Mouse (Mus musculus): Measurements from ENCODE around the gene C77080.

C77080 gene

DNA sequence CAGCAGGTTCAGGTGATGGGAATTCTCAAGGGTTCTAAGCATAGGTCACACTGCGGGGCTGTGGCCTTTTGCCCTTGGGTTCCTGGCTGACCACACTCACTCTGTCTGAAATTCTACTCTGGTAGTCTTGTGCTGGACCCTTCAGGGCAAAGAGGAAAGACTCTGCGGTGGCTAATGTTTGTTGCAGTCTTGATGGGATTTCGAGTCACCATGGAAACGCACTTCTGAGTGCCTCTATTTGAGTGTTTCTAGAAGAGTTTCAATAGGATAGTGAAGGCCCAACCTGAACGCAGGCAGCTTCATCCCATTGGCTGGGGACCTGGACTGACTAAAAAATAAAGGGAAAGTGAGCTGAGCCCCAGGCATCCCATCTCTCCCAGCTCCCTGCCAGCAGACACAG lies 5.6 kb upstream of the C77080 start:
- no peak for DNase-seq

DNA sequence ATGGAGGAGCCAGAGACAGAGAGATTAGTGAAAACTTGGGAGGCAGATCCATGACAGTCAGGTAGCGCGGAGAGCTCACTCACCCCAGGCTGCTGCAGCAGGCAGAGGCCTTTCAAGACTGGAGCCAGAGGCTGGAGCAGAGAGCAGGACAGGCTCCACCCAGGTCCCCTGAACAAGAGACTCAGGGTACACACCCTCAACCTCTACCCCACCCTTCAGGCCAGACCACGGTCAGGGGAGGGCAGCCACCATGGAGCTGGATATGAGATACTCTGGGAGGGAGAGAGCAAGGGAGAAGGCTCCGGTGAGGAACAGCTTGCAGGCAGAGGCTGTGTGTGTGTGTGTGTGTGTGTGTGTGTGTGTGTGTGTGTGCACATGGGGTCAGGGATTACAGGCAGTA lies 5.0 kb upstream of the C77080 start:
- no peak for DNase-seq

DNA sequence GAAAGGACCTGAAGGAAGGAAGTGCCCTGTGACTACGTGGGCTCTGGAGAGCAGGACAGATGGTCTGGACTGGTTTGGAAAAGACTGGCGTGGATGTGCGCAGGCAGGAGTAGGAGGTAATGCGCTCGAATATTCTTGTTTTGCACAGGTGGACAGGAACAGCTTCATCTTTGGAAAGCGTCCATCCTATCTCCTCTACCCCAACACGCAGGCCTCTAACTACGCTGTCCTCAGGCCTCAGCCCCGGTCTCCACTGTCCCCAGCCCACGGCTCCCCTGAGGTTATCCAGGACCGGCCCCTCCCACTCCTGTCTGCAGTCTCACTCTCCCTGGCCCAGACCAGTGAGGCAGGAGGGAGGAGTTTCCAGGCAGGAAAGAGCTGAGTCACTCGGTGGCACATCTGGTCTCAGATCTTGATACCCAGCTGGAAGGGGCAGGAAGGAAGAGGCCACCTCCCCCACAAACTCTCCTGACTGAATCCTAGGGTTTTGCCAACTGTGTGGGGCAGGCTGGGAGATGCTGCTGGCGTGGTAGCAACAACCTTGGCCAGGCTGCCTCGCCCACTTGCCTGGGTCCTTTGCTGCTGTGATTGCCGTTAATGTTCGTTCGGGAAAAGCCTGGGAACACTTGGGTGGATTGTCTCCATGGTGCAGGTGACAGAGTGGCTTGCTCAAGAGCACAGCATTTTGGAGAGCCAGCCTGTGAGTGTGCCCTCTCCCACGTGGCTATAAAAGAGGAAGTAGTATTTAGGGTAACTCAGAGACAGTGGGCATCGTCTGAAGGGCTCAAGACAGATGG lies 2.2 kb upstream of the C77080 start:
- DNase-seq = peak; percentile 53

DNA sequence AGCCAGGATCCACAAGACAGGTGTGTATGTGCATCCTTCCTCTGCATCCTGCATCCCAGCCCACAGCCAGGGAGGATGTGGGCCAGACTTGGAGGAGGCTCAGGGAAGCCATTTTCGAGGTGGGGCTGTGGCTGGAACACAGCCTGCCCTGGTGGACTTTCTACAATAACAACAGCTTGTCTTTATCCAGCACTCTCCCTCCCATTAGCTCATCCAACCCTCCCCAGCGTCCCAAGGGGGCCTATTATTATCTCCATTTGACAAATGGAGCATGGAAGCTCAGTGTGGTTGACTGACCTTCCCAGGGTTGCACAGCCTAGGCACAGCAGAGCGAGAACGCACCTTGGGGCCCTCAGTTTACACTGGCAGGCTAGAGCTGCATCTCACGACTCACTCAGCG lies 526 bp downstream of the C77080 start:
- DNase-seq = no peak

DNA sequence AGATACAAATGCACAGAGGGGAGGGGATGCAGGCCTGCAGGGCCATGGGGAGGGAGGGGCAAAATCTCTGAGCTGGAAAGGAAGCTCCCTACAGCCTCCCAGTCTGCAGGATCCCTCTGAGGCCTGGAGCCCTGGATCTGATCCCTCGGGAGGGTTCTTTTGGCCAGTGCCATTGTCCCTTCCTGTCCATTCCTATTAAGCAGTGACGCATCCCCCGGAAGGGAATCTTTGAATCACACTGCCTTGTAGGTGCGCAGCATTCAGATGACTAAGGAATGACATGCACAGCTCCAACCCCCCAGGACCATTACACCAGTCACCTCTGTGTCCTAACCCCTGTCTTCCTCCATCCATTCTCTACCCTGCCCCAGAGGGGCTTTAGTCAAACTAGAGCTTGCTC lies 2.1 kb downstream of the C77080 start:
- no peak for DNase-seq

DNA sequence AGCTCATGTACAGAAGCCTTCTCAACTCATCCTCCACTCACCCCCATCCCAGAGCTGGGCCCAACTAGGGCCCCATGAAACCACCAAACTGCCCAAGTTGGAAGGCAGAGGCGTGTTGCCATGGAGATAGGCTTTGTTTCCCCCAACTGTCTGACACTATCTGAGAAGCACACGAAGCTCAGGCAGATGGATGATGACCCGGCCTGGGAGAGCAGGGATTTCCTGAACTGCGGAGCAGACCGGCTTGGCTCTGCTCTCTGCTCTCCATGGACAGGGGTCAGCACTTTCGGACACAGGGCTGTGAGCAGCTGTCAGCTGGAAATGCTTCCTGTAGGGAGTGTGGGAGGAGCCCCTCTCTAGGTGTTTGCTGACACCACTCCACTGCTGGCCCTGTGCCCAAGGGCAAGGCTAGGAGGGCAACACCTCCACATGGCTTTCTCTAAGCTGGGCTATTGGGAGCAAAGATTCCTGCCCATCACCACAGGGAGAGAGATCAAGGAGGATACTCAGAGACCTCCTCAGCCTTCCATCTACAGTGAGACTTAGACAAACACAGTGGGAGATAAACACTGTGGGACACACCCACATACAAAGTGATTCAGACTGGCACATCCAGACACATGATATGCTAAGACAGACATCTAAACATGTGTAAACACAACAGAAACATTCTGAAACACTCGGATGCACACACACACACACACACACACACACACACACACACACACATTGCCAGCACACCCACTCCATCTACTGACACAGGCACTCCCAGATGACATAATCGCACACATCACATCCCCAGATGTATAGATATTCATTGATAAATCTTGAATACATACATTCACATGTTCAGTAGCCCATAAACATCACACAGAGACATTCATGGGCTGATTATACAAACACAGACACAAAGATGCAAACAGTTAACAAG lies 4.5 kb downstream of the C77080 start:
- DNase-seq = no peak

DNA sequence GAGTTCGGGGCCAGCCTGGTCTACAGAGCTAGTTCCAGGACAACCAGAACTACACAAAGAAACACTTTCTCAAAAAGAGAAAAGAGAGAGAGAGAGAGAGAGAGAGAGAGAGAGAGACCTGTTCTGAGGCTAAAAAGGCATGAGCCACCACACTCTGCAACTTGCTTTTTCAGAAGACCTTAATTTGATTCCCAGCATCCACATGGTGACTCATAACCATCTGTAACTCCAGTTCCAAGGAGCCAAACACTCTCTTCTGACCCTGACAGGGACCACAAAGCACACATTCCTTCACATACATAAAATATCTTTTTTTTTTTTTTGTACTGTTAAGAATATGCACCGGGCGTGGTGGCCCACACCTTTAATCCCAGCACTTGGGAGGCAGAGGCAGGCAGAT lies 6.6 kb downstream of the C77080 start:
- DNase-seq = no peak

DNA sequence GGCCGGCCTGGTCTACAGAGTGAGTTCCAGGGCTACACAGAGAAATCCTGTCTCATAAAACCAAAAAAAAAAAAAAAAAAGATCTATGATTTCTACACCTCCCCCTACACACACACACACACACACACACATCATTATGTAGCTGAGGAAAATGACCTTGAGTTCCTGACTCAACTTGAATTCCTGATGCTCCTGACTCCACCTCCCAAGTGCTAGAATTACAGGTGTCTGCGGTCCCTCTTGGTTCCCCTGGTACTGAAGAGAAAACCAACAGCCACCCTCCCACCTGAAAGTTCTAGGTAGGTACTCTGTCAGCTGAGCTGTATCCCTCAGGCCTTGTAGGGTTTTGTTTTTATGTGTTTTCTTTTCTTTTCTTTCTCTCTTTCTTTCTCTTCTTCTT lies 8.7 kb downstream of the C77080 start:
- DNase-seq = no peak

DNA sequence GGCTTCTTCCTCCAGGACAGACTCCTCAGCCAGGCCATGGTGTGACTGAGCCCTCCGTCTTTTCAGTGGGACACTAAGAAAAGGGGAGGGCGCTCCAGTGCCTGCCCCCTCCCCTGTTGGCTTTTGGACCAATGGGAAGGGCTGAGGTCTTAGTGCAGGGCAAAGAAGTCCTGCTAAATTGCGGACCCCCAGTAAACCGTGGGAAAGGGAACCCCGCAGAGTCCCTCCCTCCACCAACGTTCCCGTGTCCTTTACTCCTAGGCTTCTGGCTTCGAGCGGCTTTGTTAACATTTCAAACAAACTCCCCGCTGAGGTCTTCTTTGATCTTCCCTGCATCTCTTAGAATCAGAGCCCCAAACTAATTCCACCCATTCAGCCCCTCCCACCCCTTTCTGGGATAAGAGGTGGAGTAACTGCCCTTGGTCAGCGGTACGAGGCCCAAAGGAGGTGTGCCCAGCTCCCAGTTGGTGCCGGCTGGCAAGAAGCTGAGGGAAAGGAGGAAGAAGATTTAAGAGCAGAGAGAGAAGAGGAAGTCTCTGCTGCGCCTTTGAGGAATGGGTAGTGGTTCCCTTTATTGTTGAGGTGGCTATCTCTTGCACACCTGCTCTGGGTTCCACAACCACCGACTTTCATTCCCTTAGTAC lies 9.6 kb downstream of the C77080 start:
- DNase-seq = no peak

DNA sequence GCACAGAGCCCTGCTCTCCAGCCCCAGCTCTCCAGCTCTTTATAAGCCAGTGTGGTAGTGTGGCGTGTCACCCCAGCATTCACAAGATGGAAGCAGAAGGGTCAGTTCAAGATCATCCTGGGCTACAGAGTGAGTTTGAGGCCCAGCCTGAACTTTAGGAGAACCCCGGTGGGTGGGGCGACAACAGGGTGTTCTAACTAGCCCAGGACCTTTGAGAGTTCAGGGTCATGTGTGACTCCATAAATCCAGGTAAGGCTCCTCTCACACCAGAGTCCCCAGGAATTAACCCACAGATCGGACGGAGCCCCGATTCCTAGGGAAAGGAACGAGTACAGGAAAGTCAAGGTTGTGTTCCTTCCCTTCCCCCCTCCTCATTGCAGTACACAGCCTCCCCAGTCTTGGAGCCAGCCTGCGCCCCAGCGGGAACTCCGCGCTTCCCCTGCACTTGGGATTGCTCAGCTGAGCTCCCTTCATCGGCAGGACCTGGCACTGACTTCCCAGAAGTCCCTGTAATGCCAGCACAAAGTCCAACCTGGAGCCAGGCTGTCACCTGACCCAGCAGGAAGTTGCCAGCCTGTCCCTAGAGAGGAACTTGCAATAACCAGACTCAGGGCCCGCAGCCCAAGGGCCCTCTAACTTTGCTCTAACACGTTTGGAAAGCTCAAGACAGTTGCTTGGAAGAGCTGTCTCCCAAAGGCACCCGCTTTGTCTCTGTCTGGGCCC lies 10.3 kb downstream of the C77080 start:
- DNase-seq = no peak

DNA sequence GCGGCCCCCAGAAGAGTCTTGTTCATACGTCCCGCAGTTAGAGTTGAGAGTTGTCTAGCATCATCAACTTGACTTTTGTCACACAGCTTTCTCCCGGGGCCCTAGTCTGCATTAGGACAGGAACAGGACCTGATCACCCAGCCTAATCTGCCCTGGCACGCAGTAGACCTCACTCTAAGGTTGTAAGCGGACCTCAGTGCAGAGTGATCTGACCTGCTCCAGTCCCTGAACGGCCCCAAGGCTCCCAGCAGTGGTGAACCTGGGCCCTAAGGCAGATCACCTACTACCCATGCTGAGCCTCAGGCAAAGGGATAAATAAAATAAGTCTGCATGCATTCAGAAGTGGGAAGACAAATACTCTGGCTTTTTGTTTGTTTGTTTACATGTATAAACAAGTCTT lies 11.9 kb downstream of the C77080 start:
- no peak for DNase-seq

DNA sequence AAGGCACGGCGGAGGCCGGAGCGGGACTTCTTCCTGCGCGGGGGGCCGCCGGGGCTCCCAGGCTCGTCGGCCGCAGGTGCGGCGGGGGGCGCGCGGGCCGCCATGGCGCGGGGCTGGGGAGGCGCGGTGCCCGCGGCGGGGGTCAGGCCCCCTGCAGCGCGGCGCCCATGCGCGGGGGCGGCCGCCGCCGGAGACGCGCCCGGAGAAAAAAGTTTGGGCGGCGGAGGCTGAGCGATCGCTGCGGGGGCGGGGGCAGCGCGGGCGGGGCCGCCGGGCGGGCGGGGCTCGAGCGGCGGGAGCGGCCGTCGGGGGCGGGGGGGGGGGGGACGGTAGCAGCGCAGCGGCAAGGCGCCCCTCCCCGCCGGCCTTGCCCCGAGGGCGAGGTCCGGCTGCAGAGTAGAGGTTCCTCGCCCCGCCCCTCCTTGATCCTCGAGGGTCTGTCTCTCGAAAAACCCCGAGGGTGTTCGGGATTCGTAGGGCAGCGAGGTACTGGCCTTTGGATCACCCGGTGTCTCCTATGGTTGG lies 12.9 kb downstream of the C77080 start:
- DNase-seq = no peak

DNA sequence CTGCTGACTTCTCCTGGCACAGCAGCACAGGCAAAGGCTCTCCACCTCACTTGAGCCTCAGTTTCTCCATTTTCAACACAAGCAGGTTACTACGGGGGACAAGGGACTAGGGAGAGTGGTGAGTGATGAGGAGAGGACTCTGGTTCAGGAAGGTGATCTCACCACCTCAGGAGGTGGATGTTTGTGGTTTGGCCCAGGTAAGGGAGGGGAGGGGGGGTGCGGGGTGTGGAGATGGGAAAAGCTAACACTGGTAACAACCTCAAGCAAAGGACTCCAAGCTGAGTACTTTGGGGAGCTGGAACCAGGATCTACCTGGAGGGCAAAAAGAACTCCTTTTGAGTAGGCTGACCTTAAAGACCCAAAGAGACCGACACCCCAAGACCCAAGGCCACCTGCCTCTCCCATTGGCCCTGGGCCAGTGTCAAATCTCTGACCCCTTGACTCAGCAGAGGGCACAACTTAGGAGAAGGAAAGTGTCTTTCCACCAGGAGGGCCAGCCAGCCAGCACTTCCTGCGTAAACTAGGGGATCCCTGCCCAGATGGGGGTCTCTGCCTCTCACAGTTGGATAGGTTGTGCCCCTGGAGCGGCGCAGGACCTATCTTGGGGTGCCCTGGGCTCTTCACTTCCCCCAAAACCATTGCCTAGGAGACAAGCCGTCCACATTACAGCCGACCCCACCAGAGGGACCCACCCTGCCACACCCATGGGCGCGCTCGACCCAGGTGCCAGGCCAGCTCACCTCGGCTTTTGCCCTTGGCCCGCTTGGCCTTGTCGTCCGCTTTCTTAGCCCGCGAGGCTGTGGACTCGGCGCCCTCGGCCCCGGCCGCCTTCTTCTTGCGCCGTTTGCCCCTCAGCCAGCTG lies 13.6 kb downstream of the C77080 start:
- no peak for DNase-seq

DNA sequence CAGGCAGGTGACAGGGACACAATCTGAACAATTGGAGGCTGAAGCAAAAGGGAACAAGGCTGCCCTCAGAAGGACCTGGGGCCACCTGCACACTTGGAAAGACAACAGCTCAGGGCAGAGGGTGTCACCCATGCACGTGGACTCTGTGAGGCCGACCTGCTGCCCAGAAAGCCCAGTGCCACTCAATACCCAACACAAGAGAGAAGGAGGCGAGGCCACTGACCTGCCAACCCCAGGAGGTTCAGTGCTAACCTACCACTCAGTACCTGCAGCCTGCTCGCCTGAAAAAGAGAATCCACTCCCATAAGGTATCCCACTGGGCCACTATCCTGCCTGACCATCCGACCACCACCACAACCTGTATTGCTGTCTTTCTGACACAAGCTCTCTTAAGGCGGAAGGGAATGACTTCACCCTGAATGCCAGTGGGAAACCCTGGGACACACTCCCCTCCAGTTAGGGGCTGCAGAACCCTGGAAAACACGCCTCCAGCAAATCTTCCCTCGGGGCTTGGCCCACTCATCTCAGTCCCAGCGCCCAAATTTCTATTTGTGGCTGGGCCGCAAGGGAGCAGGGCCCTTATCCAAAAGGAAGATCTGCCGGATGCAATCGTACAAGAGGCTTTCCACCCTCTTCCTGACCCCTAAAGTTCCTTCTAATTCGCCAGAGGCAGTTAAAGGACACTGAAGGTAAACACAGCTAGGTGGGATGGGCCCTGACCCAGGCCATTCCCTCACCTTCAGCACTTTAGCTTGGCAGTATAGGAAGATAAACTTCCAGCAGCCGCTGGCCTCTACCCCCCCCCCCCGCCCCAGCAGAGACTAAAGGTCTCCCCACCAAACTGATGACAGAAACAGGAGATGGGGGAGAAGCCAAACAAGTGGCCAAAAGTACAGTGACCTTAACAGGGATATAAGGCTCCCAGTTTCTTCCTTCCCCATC lies 14.6 kb downstream of the C77080 start:
- no peak for DNase-seq

DNA sequence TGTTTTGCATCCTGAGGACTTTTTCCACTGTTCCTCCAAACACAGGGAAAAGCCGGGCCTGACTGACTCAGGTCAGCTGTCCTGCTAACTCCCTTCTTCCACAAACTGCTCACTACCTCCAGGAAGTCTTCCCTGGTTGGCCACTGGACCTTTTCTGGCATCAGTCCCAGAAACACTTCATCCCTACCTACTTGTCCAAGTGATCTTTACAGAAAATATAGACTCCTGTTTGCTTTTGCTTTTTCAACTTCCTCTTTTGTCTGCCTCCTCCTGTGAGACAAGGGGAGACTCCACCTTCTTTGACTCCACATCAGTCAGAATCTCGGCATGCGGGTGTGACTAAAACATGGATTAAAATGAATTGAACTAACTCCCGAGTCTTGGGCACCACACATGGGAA lies 16.4 kb downstream of the C77080 start:
- DNase-seq = no peak

DNA sequence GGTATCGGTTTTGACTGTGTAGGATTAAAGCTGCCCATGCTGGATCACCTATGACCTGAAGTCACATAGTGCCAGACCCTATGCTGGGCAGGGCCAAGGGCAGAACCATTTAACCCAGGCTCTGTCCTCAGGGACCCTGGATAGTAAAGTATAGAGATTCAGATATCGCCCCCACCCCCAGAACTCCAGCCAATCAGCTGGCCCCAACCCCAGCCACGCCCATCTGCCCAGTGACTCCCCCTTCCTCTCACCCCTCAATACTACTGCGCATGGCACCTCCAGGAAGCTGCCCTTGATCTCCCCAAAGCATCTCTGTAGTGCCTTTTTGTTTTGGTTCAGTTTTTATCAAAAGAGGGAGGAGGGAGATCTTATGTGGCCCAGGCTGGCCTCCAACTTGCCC lies 18.4 kb downstream of the C77080 start:
- no peak for DNase-seq

DNA sequence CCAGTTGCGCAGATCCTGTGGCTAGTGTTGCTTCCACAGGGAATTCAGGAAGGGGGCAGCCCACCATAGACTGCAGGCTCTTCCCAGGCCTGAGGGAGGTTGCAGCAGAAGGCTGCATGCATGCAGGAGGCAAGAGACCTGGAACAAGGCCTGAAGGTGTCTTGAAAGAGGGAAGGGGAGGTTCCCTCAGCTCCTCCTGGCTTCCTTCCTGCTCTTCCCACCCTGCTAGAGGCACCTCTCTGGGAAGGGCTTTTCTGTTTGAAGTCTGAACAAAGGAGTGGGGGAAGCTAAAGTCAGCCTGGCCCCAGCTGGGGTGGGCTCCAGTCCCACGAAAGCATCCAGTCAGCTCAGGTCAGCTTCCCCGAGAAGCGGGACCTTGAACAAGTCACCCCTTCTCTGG lies 18.9 kb downstream of the C77080 start:
- DNase-seq = no peak

DNA sequence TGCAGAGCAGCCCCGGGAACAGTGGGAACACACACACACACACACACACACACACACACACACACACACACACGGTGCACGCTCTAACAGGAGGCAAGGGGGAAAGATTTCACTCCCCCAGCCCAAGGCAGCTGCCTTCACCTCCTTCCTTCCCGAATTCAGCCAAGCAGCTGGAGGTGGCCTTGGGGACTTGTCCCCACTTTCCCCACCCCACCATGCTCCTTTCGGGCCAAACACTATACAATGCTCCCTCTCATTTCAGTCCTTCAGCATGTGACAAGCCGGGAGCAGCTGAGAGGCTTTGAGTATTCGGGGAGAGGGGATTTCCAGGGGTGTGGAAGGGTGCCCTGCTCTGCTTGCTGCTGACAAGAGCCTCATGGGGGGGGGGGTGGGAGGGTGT lies 19.3 kb downstream of the C77080 start:
- DNase-seq = no peak

DNA sequence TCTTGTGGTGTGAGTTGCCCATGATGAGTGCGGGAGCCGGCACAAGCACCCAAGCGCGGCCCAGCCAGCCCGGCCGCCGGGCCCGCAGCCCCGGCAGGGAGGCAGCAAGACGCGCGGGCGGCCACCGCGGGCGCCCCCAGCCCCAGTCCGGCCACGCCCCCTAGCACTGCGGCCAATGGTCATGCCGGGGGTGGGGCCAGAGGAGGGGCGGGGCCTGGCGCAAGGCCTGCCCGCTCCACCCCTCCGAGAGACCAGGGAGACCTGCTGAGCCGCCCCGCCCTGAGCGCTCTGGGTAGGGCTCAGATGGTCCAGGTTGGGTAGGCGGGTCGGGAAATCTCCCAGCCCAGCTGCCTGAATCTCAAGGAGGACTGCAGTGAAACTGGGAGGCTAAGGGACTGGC lies 22.1 kb downstream of the C77080 start:
- DNase-seq = peak; percentile 78

DNA sequence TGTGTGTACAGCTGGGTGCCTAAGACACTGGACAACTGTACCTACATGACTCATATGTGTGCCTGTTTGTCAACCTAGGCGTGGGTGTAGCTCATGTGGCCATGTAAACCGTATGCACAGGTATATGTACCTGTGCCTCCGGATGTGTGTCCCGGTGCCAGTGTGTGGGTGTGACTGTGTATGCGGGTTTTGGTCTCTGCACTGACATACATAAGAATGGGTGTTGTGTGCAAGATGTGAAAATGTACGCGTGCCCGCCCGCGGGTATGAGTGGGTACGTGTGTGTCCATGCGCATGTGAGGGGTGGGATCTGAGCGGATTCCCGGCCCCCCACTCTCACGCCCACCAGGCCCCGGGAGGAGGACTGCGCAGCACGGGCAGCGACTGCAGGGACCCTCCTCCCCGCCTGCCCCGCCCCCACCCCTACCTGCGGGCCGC lies 22.6 kb downstream of the C77080 start:
- no peak for DNase-seq
